Mouse (Mus musculus) hindbrain, embryonic 11.5 days (tissue): ENCODE results near the gene Hist1h4k. TPM values are rescaled to one million over a fixed set of nuclear protein-coding genes. Genes with fewer than 3 reads are reported as not detected.
"Not testable (repeated sequence)": the region's sequence is repeated elsewhere in the genome, so short reads cannot be mapped to it uniquely, and the experiment has no call there.

Experiments
- ATAC-seq: fragments of 200-750 bp; cut with Nextera tagmentation; 2 replicates; pipeline ENCODE4 v1.8.0; 2017; ENCODE audit warnings: mild to moderate bottlenecking, moderate TSS enrichment, moderate library complexity; ENCODE audit not compliant: low FRiP score
- DNase-seq: peaks from one replicate; pipeline ENCODE4 v3.0.0-alpha.2; 2015; ENCODE audit warnings: low spot score
- H3K27ac ChIP-seq: fragments of 300-500 bp; sonication (generic); 2 replicates; pipeline ENCODE4 v1.5.1; 2014; ENCODE audit warnings: mild to moderate bottlenecking, low read depth, low read length
- H3K27me3 ChIP-seq: fragments of 300-500 bp; sonication (generic); 2 replicates; pipeline ENCODE4 v1.6.1; 2014; ENCODE audit warnings: mild to moderate bottlenecking, low read length, moderate library complexity, mixed read lengths; ENCODE audit not compliant: control insufficient read depth, insufficient read depth
- H3K36me3 ChIP-seq: fragments of 300-500 bp; sonication (generic); 2 replicates; pipeline ENCODE4 v1.6.1; 2014; ENCODE audit warnings: mild to moderate bottlenecking, low read length, moderate library complexity, mixed read lengths; ENCODE audit not compliant: control insufficient read depth, insufficient read depth
- H3K4me1 ChIP-seq: fragments of 300-500 bp; sonication (generic); replicated peaks from 2 replicates; pipeline ENCODE4 v1.6.1; 2014; ENCODE audit warnings: low read length, mixed read lengths; ENCODE audit not compliant: control insufficient read depth, insufficient read depth
- H3K4me2 ChIP-seq: fragments of 300-500 bp; sonication (generic); replicated peaks from 2 replicates; pipeline ENCODE4 v1.6.1; 2014; ENCODE audit warnings: mild to moderate bottlenecking, low read depth, low read length
- H3K4me3 ChIP-seq: fragments of 300-500 bp; sonication (generic); 2 replicates; pipeline ENCODE4 v1.5.1; 2014; ENCODE audit warnings: low read depth, low read length
- H3K9ac ChIP-seq: fragments of 300-500 bp; sonication (generic); 2 replicates; pipeline ENCODE4 v1.6.1; 2014; ENCODE audit warnings: low read depth, low read length
- H3K9me3 ChIP-seq: fragments of 300-500 bp; sonication (generic); 2 replicates; pipeline ENCODE4 v1.6.1; 2016; ENCODE audit warnings: low read length; ENCODE audit not compliant: control insufficient read depth
- WGBS: fragments of 180-500 bp; shearing (Covaris S2); extraction: QIAGEN DNeasy Blood & Tissue Kit; methylation state at CpG from one replicate; pipeline ENCODE4 v1.1.7; 2014; 5-methylcytosine and 5-hydroxymethylcytosine counted together
- polyA plus RNA-seq: library from polyadenylated mRNA; unstranded; fragments of >200 nt; fragmentation: Nextera tagmentation; extraction: Ambion mirVana; gene quantifications from 2 replicates; pipeline ENCODE4 v1.2.1, GENCODE M21; 2014

Hist1h4k gene
- polyA plus RNA-seq, 1 experiment from 2014 or later: 2.4 TPM

- H3K9me3 ChIP-seq: no peaks in the 10 kb centered on the region
- 75% methylated on average over 3 of the region's 3 CpGs for WGBS
- ATAC-seq (no peak), DNase-seq (no peak)
- H3K36me3 ChIP-seq: no peaks in the 10 kb centered on the region
- H3K4me3 ChIP-seq: no peak overlapping the region
- no peaks in the 10 kb centered on the region for H3K27me3 ChIP-seq
- H3K27ac ChIP-seq: peak overlapping the region; percentile 59
- H3K4me1 ChIP-seq: no peaks in the 10 kb centered on the region; the same call in 1 of the 2 replicates
- no peak overlapping the region for H3K9ac ChIP-seq
- H3K4me2 ChIP-seq: no peak overlapping the region
These were observed 1.5 kb upstream of the Hist1h4k start for GRCm38 (mm10) chr13:21751827-21752226.

- no peak for ATAC-seq
- H3K27me3 ChIP-seq: no peaks in the 10 kb centered on the region
- H3K9ac ChIP-seq: no peak overlapping the region
- no peak overlapping the region for H3K4me3 ChIP-seq
- DNase-seq: no peak
- no peaks in the 10 kb centered on the region for H3K36me3 ChIP-seq
- no peaks in the 10 kb centered on the region for H3K9me3 ChIP-seq
- H3K4me2 ChIP-seq: no peak overlapping the region
- H3K27ac ChIP-seq: 0 out of 2 replicates have a peak overlapping the region, but pooled peaks have one; percentile 59
- no peaks in the 10 kb centered on the region; the same call in 1 of the 2 replicates for H3K4me1 ChIP-seq
These were observed 1.1 kb upstream of the Hist1h4k start for GRCm38 (mm10) chr13:21751417-21751816.

- Histone ChIP-seq H3K4me3 (peak overlapping the region; percentile 56), H3K9ac (peak overlapping the region; percentile 64), H3K36me3 (no peaks in the 10 kb centered on the region), H3K4me1 (no peaks in the 10 kb centered on the region; the same call in 1 of the 2 replicates), H3K27me3 (no peaks in the 10 kb centered on the region), H3K4me2 (peak overlapping the region; percentile 72), H3K27ac (peak overlapping the region; percentile 93), H3K9me3 (no peaks in the 10 kb centered on the region)
- no peak for ATAC-seq
- WGBS: 8% methylated on average over 5 of the region's 5 CpGs
- peak; percentile 59 for DNase-seq
These were observed 732 bp downstream of the Hist1h4k start for GRCm38 (mm10) chr13:21749387-21750158.

- no peak overlapping the region for H3K4me2 ChIP-seq
- no peak for DNase-seq
- no peaks in the 10 kb centered on the region for H3K36me3 ChIP-seq
These were observed 5.3 kb downstream of the Hist1h4k start for GRCm38 (mm10) chr13:21745006-21745405.

GRCm38 (mm10) chr13:21734906-21735767, 15.2 kb downstream of the Hist1h4k start, which contains the start of gene Hist1h4j:
TSS of gene Hist1h4j (plus strand) at chr13:21735064.
- Histone ChIP-seq H3K9ac (peak within 1 kb of the TSS; percentile 80), H3K4me3 (peak within 1 kb of the TSS; percentile 49), H3K27ac (peak within 1 kb of the TSS; percentile 98), H3K4me2 (peak within 1 kb of the TSS; percentile 58)
- DNase-seq: peak; percentile 97
- ATAC-seq: peak; percentile 92
- not testable (repeated sequence) for H3K27me3 ChIP-seq, H3K36me3 ChIP-seq, H3K9me3 ChIP-seq, H3K4me1 ChIP-seq
- under 1% methylated on average over 42 of the region's 56 CpGs for WGBS

More at GRCm38 (mm10) chr13:21745006-21745405, 5.3 kb downstream of the Hist1h4k start:
- H3K27me3 ChIP-seq: no peaks in the 10 kb centered on the region
- H3K4me3 ChIP-seq: no peak overlapping the region
- 93% methylated on average over 1 of the region's 1 CpGs for WGBS
- no peaks in the 10 kb centered on the region for H3K9me3 ChIP-seq
- ATAC-seq: no peak
- no peak overlapping the region for H3K9ac ChIP-seq
- no peaks in the 10 kb centered on the region; the same call in 1 of the 2 replicates for H3K4me1 ChIP-seq
- no peak overlapping the region for H3K27ac ChIP-seq

- no peaks in the 10 kb centered on the region for H3K9me3 ChIP-seq
- peak overlapping the region; percentile 98 for H3K27ac ChIP-seq
- peak overlapping the region; percentile 49 for H3K4me3 ChIP-seq
- under 1% methylated on average over 21 of the region's 21 CpGs for WGBS
- H3K27me3 ChIP-seq: no peaks in the 10 kb centered on the region
- no peaks in the 10 kb centered on the region for H3K4me1 ChIP-seq
- no peaks in the 10 kb centered on the region for H3K36me3 ChIP-seq
- ATAC-seq (peak; percentile 83), DNase-seq (peak; percentile 92)
- H3K9ac ChIP-seq: peak overlapping the region; percentile 80
- peak overlapping the region; percentile 58 for H3K4me2 ChIP-seq
These were observed 16.0 kb downstream of the Hist1h4k start for GRCm38 (mm10) chr13:21734010-21734905.

- Histone ChIP-seq H3K27ac (peak overlapping the region; percentile 98), H3K4me2 (no peak overlapping the region), H3K9ac (0 out of 2 replicates have a peak overlapping the region, but pooled peaks have one; percentile 19), H3K27me3 (no peaks in the 10 kb centered on the region), H3K4me3 (no peak overlapping the region), H3K9me3 (no peaks in the 10 kb centered on the region), H3K4me1 (no peaks in the 10 kb centered on the region), H3K36me3 (no peaks in the 10 kb centered on the region)
- 59% methylated on average over 5 of the region's 5 CpGs for WGBS
- ATAC-seq: 0 out of 2 replicates have a peak, but pooled peaks have one; percentile 17
- peak; percentile 60 for DNase-seq
These were observed 16.8 kb downstream of the Hist1h4k start for GRCm38 (mm10) chr13:21733466-21733865.

GRCm38 (mm10) chr13:21729544-21729943, 20.8 kb downstream of the Hist1h4k start:
- H3K36me3 ChIP-seq: no peaks in the 10 kb centered on the region
- H3K4me3 ChIP-seq: no peak overlapping the region
- H3K9me3 ChIP-seq: no peaks in the 10 kb centered on the region
- H3K4me1 ChIP-seq: peaks cover 3% of the 10 kb centered on the region; the same call in 1 of the 2 replicates
- 65% methylated on average over 1 of the region's 1 CpGs for WGBS
- H3K27me3 ChIP-seq: no peaks in the 10 kb centered on the region
- no peak overlapping the region for H3K4me2 ChIP-seq
- no peak for DNase-seq
- ATAC-seq: no peak
- no peak overlapping the region for H3K27ac ChIP-seq
- H3K9ac ChIP-seq: no peak overlapping the region
